Mouse (Mus musculus): ENCODE data around the gene Timm8b. TPM values are rescaled to one million over a fixed set of nuclear protein-coding genes. Genes with fewer than 3 reads are reported as not detected.
"Not testable (repeated sequence)": the region's sequence is repeated elsewhere in the genome, so short reads cannot be mapped to it uniquely, and the experiment has no call there.

Timm8b gene
- total RNA-seq, 2 experiments from 2014 or later, result 157 to 174 TPM

- DNase-seq, result no peak
- intact Hi-C loops (cut with DNase I), result no loop called here
Observed at GRCm38 (mm10) chr9:50601536-50601935, 2.2 kb upstream of the Timm8b start.

GRCm38 (mm10) chr9:50602055-50602845, 1.5 kb upstream of the Timm8b start:
- intact Hi-C loops (cut with DNase I), result no loop called here

GRCm38 (mm10) chr9:50603998-50604324, 251 bp downstream of the Timm8b start:
- intact Hi-C loops (cut with DNase I), result no loop called here

More at GRCm38 (mm10) chr9:50602055-50602845, 1.5 kb upstream of the Timm8b start:
- DNase-seq, result no peak

GRCm38 (mm10) chr9:50604338-50604737, 628 bp downstream of the Timm8b start:
- intact Hi-C loops (cut with DNase I), result no loop called here
- DNase-seq, result no peak

More at GRCm38 (mm10) chr9:50603998-50604324, 251 bp downstream of the Timm8b start:
- DNase-seq, result no peak

GRCm38 (mm10) chr9:50612115-50612514, 8.4 kb downstream of the Timm8b start:
- no peak for DNase-seq
- intact Hi-C loops (cut with DNase I), result no loop called here

GRCm38 (mm10) chr9:50616161-50616560, 12.5 kb downstream of the Timm8b start:
- intact Hi-C loops (cut with DNase I), result no loop called here
- no peak for DNase-seq

GRCm38 (mm10) chr9:50616766-50617603, 13.3 kb downstream of the Timm8b start, which contains the start of the genes Pih1d2 and Nkapd1:
Gene Pih1d2 (plus strand): TSS chr9:50617321.
Gene Nkapd1 (minus strand): TSS chr9:50617464.
- intact Hi-C loops (cut with DNase I), result no loop called here
- DNase-seq, result peak; percentile 86

GRCm38 (mm10) chr9:50617794-50618330, 14.2 kb downstream of the Timm8b start:
- intact Hi-C loops (cut with DNase I), result no loop called here

GRCm38 (mm10) chr9:50630903-50631302, 27.2 kb downstream of the Timm8b start:
- intact Hi-C loops (cut with DNase I); DNase-seq: not testable (repeated sequence)

More at GRCm38 (mm10) chr9:50617794-50618330, 14.2 kb downstream of the Timm8b start:
- DNase-seq, result no peak

- intact Hi-C loops (cut with DNase I), result no loop called here
- no peak for DNase-seq
Observed at GRCm38 (mm10) chr9:50632016-50632688, 28.4 kb downstream of the Timm8b start.

GRCm38 (mm10) chr9:50633059-50633458, 29.3 kb downstream of the Timm8b start:
- intact Hi-C loops (cut with DNase I), result no loop called here
- DNase-seq, result no peak

- no peak for DNase-seq
- intact Hi-C loops (cut with DNase I), result no loop called here
Observed at GRCm38 (mm10) chr9:50634270-50634669, 30.6 kb downstream of the Timm8b start.

- no peak for DNase-seq
- intact Hi-C loops (cut with DNase I), result no loop called here
Observed at GRCm38 (mm10) chr9:50646826-50647370, 43.2 kb downstream of the Timm8b start.

GRCm38 (mm10) chr9:50650503-50650902, 46.8 kb downstream of the Timm8b start:
- no peak for DNase-seq
- intact Hi-C loops (cut with DNase I), result no loop called here

Other genes with a start within 250 kb of the Timm8b start
- not detected for gene Plet1, start 109.4 kb upstream of the Timm8b start, total RNA-seq (2021)
- 10 to 100 TPM; 40.7 to 42.0 TPM for gene Pts, start 75.2 kb upstream of the Timm8b start, total RNA-seq (2021)
- gene Il18, start 49.1 kb upstream of the Timm8b start, total RNA-seq (2021), result 10 to 100 TPM; 16.3 to 17.0 TPM
- gene Bco2, start 48.7 kb upstream of the Timm8b start, total RNA-seq (2021), result under 1 TPM; 0.70 to 0.93 TPM
- not detected for gene Tex12, start 42.6 kb upstream of the Timm8b start, total RNA-seq (2021)
- gene Sdhd, start 98 bp upstream of the Timm8b start, total RNA-seq (2021), result 100 to 1,000 TPM; 110 to 120 TPM
- gene Pih1d2, start 13.4 kb downstream of the Timm8b start, total RNA-seq (2021), result 1 to 10 TPM; 2.1 to 2.5 TPM
- gene Nkapd1, start 13.6 kb downstream of the Timm8b start, total RNA-seq (2021), result 10 to 100 TPM; 30.6 to 31.1 TPM
- gene Dlat, start 55.9 kb downstream of the Timm8b start, total RNA-seq (2021), result 10 to 100 TPM; 73.7 to 79.4 TPM
- gene Dixdc1, start 135.6 kb downstream of the Timm8b start, total RNA-seq (2021), result 10 to 100 TPM; 65.3 to 66.0 TPM
- 1 to 10 TPM; 1.8 to 2.0 TPM for gene 2310030G06Rik, start 142.6 kb downstream of the Timm8b start, total RNA-seq (2021)
- 10 to 100 TPM; 39.1 to 40.9 TPM for gene Cryab, start 147.4 kb downstream of the Timm8b start, total RNA-seq (2021)
- 1 to 10 TPM; 1.0 to 1.3 TPM for gene Hspb2, start 148.4 kb downstream of the Timm8b start, total RNA-seq (2021)
- gene Fdxacb1, start 164.3 kb downstream of the Timm8b start, total RNA-seq (2021), result 1 to 10 TPM; 5.9 to 8.3 TPM
- gene Alg9, start 171.1 kb downstream of the Timm8b start, total RNA-seq (2021), result 10 to 100 TPM; 52.7 to 53.8 TPM
- gene 1110032A03Rik, start 171.6 kb downstream of the Timm8b start, total RNA-seq (2021), result 10 to 100 TPM; 16.6 to 18.6 TPM
- 10 to 100 TPM; 29.9 to 33.2 TPM for gene Ppp2r1b, start 241.4 kb downstream of the Timm8b start, total RNA-seq (2021)

All from left cerebral cortex, postnatal 4 days (tissue).